Mouse (Mus musculus) CH12.LX (cell line): ENCODE results near the gene Fam169b. TPM values are rescaled to one million over a fixed set of nuclear protein-coding genes. Genes with fewer than 3 reads are reported as not detected.

Source experiments
- DNase-seq: peaks from one replicate; pipeline ENCODE4 v3.0.0-alpha.2; 2013; ENCODE audit errors: extremely low read depth
- H3K27ac ChIP-seq: 2 replicates; pipeline ENCODE4 v1.5.1; 2012; ENCODE audit warnings: low read depth, mild to moderate bottlenecking, control low read depth, moderate library complexity; ENCODE audit not compliant: insufficient read depth
- H3K27me3 ChIP-seq: replicated peaks from 2 replicates; pipeline ENCODE3; 2012; ENCODE audit warnings: inconsistent platforms
- H3K36me3 ChIP-seq, 2 experiments: replicated peaks in 1 of 2; 2 replicates each; pipeline versions ENCODE3 to v1.6.1; 2012; ENCODE audit warnings: inconsistent platforms in 1 of 2, low read length in 1 of 2, mild to moderate bottlenecking in 1 of 2, mixed read lengths in 1 of 2, moderate library complexity in 1 of 2; ENCODE audit not compliant: control insufficient read depth in 1 of 2, insufficient read depth in 1 of 2
- H3K4me1 ChIP-seq, 2 experiments: 2 replicates each; pipeline ENCODE4 v1.6.1; 2012; ENCODE audit warnings: inconsistent platforms in 1 of 2, moderate library complexity in 1 of 2; ENCODE audit not compliant: insufficient read depth in 2 of 2, control insufficient read depth in 1 of 2
- H3K4me2 ChIP-seq: 2 replicates; pipeline ENCODE4 v1.6.1; 2012; ENCODE audit warnings: low read depth, mild to moderate bottlenecking, control low read depth; ENCODE audit not compliant: poor library complexity, insufficient read depth, severe bottlenecking
- H3K4me3 ChIP-seq, 3 experiments: fragments of 150-350 bp in 1 of 3; sonication (generic) in 1 of 3; replicated peaks in 1 of 3; 2 replicates each; pipeline versions ENCODE3 to v1.5.1; 2011 to 2012; ENCODE audit warnings: low read depth in 2 of 3, low read length in 2 of 3, mild to moderate bottlenecking in 2 of 3, moderate library complexity in 2 of 3, control low read depth in 1 of 3, improper control_type of control experiment in 1 of 3, inconsistent platforms in 1 of 3, mixed read lengths in 1 of 3; ENCODE audit not compliant: poor library complexity in 1 of 3
- H3K79me2 ChIP-seq: replicated peaks from 2 replicates; pipeline ENCODE4 v1.6.1; 2012; ENCODE audit warnings: mild to moderate bottlenecking, moderate library complexity; ENCODE audit not compliant: control insufficient read depth, poor library complexity, insufficient read depth, severe bottlenecking; ENCODE audit errors: extremely low read depth
- H3K9ac ChIP-seq: 2 replicates; pipeline ENCODE4 v1.6.1; 2012; ENCODE audit warnings: low read depth, mild to moderate bottlenecking, control low read depth, moderate library complexity; ENCODE audit not compliant: insufficient read depth
- H3K9me3 ChIP-seq: replicated peaks from 2 replicates; pipeline ENCODE3; 2012; ENCODE audit warnings: low read length, inconsistent platforms, mixed read lengths
- ETS1 ChIP-seq: conservative IDR thresholded peaks from 2 replicates; pipeline ENCODE4 v1.6.1; 2012; ENCODE audit warnings: low read depth, mild to moderate bottlenecking, inconsistent platforms, low read length, improper control_type of control experiment, moderate library complexity
- HCFC1 ChIP-seq: IDR thresholded peaks from 2 replicates; pipeline ENCODE4 v1.6.1; 2012; ENCODE audit warnings: low read depth, mild to moderate bottlenecking, inconsistent platforms, low read length, improper control_type of control experiment
- IRF4 ChIP-seq: IDR thresholded peaks from 2 replicates; pipeline ENCODE4 v1.6.1; 2014; ENCODE audit warnings: low read depth, mild to moderate bottlenecking, inconsistent platforms, low read length, improper control_type of control experiment
- MEF2A ChIP-seq: IDR thresholded peaks from 2 replicates; pipeline ENCODE4 v1.6.1; 2014; ENCODE audit warnings: low read depth, mild to moderate bottlenecking, inconsistent platforms, low read length, improper control_type of control experiment, borderline replicate concordance
- MXI1 ChIP-seq: IDR thresholded peaks from 2 replicates; pipeline ENCODE4 v1.6.1; 2011; ENCODE audit warnings: mild to moderate bottlenecking, low read depth, low read length, improper control_type of control experiment
- POLR2A ChIP-seq: IDR thresholded peaks from 2 replicates; pipeline ENCODE4 v1.6.1; 2011; ENCODE audit warnings: low read depth, mild to moderate bottlenecking, improper control_type of control experiment, low read length
- POLR2AphosphoS2 ChIP-seq: IDR thresholded peaks from 2 replicates; pipeline ENCODE4 v1.6.1; 2011; ENCODE audit warnings: low read depth, low read length, improper control_type of control experiment
- SIN3A ChIP-seq: IDR thresholded peaks from 2 replicates; pipeline ENCODE4 v1.6.1; 2012; ENCODE audit warnings: low read length, improper control_type of control experiment, inconsistent platforms
- TCF12 ChIP-seq: IDR thresholded peaks from 2 replicates; pipeline ENCODE4 v1.6.1; 2014; ENCODE audit warnings: low read depth, mild to moderate bottlenecking, inconsistent platforms, low read length, improper control_type of control experiment
- UBTF ChIP-seq: IDR thresholded peaks from 2 replicates; pipeline ENCODE4 v1.6.1; 2012; ENCODE audit warnings: low read depth, mild to moderate bottlenecking, inconsistent platforms, low read length, improper control_type of control experiment, moderate library complexity
- ZNF384 ChIP-seq: IDR thresholded peaks from 2 replicates; pipeline ENCODE4 v1.6.1; 2012; ENCODE audit warnings: low read depth, low read length, improper control_type of control experiment, inconsistent platforms
- dilution Hi-C: fragments of 300-500 bp; cut with MboI; formaldehyde crosslinking; loops from 2 replicates; pipeline ENCODE4 v1.14.3; 2020; ENCODE audit warnings: low sequenced_read_pairs; ENCODE audit not compliant: extremely low pct_unique_long_range_greater_than_20kb, extremely low pct_ligation_motif_present
- in situ Hi-C: fragments of 300-500 bp; cut with MboI; formaldehyde crosslinking; loops from 3 replicates; pipeline ENCODE4 v1.14.3; 2019; ENCODE audit warnings: low sequenced_read_pairs, low pct_ligation_motif_present, low pct_unique_long_range_greater_than_20kb, mixed read lengths
- polyA plus RNA-seq: library from polyadenylated mRNA; unstranded; fragments of >175 nt; gene quantifications from 2 replicates; pipeline ENCODE4 v1.2.1, GENCODE M21; 2012; ENCODE audit warnings: low read depth; ENCODE audit not compliant: insufficient read length
- total RNA-seq, 2 experiments: library from RNA; depleted of rRNA; stranded (reverse); fragments of 300-350 nt in 1 of 2; fragments of >200 nt in 1 of 2; gene quantifications; 2 replicates each; pipeline ENCODE4 v1.2.3; 2012 to 2014

Gene Fam169b
- total and polyA plus RNA-seq, 3 experiments = 15.9 to 17.0 (median 16.2) TPM

GRCm38 (mm10) chr7:68318979-68319378 lies 45.3 kb downstream of the Fam169b start:
- dilution Hi-C loops = no loop called here
- Histone ChIP-seq H3K27ac (no peak overlapping the region), H3K4me3 (no peak overlapping the region), H3K9ac (no peak overlapping the region), H3K79me2 (no peaks in the 10 kb centered on the region), H3K4me2 (no peak overlapping the region), H3K4me1 (peaks cover 0 to 10% of the 10 kb centered on the region in 2 experiments; a peak in 1 of 4 replicates), H3K27me3 (no peaks in the 10 kb centered on the region), H3K9me3 (no peaks in the 10 kb centered on the region), H3K36me3 (peaks cover 28 to 87% of the 10 kb centered on the region in 2 experiments)
- no peak for DNase-seq
- in situ Hi-C loops = loop anchor here (25.0 kb wide), 1 partner anchor 507 kb away; no protein-coding TSS in a partner anchor
- no peak for TF ChIP-seq POLR2A
- no peak for TF ChIP-seq ETS1
- TF ChIP-seq UBTF = no peak

DNA sequence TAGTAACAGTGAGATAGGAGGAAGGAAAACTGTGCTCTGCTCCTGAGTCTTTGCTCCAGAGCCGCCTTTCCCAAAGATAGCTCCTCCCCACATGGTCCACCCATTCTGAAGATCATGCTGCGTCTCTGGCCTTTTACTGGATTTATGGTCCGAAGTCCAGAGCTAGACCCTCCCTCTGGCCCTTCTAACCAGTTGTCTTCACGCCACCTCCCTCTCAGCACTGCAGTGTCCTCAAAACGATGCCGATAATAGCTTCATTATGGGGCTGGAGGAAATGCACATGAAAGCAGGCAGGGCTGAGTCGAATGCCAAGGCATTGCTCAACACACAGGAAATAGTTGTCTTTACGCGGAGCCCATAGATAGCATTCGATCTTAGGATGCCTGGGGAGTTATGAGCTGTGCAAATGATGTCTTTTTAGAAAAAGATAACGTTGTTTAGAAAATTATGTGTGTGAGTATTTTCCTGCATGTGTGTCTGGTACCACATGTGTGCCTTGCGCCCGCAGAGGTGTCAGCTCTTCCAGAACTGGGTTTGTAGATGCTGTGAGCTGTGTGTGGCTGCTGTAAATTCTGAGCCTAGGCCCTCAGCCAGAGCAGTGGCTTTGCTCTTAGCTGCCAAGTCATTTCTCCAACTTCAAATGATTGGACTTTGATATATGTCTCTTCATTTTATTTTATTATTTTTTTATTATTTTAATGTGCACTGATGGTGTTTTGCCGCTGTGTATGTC lies 46.6 kb downstream of the Fam169b start:
- no peak overlapping the region for H3K4me3 ChIP-seq
- in situ Hi-C loops = loop anchor here (25.0 kb wide), 1 partner anchor 508 kb away; no protein-coding TSS in a partner anchor
- H3K4me2 ChIP-seq = no peak overlapping the region
- H3K27ac ChIP-seq = no peak overlapping the region
- peaks cover 0 to under 1% of the 10 kb centered on the region in 2 experiments; a peak in 1 of 4 replicates for H3K4me1 ChIP-seq
- H3K9me3 ChIP-seq = no peaks in the 10 kb centered on the region
- H3K79me2 ChIP-seq = no peaks in the 10 kb centered on the region
- no peak for DNase-seq
- no peak for TF ChIP-seq HCFC1
- TF ChIP-seq ZNF384 = no peak
- no peak for TF ChIP-seq MXI1
- TF ChIP-seq SIN3A = no peak
- no peak for TF ChIP-seq MEF2A
- no peak for TF ChIP-seq IRF4
- TF ChIP-seq, all 38 proteins: peak for 0
- Histone ChIP-seq H3K36me3 (peaks cover 25 to 84% of the 10 kb centered on the region in 2 experiments), H3K9ac (no peak overlapping the region), H3K27me3 (no peaks in the 10 kb centered on the region)
- dilution Hi-C loops = no loop called here

GRCm38 (mm10) chr7:68323051-68323450 lies 49.4 kb downstream of the Fam169b start:
- in situ Hi-C loops (loop anchor here (25.0 kb wide), 1 partner anchor 511 kb away; no protein-coding TSS in a partner anchor), dilution Hi-C loops (no loop called here)
- Histone ChIP-seq H3K9me3 (no peaks in the 10 kb centered on the region), H3K27me3 (no peaks in the 10 kb centered on the region), H3K36me3 (peaks cover 40 to 87% of the 10 kb centered on the region in 2 experiments), H3K27ac (no peak overlapping the region), H3K4me3 (no peak overlapping the region), H3K4me2 (no peak overlapping the region), H3K9ac (no peak overlapping the region), H3K4me1 (0 out of 4 replicates have a peak, but pooled peaks cover 0 to 3% of the 10 kb centered on the region in 2 experiments), H3K79me2 (no peaks in the 10 kb centered on the region)
- DNase-seq = no peak
- TF ChIP-seq TCF12 (no peak), POLR2AphosphoS2 (no peak)
